Mouse (Mus musculus) myocyte (in vitro differentiated cells): ENCODE data around the gene Myrf.

Experiments
- E2F4 ChIP-seq: IDR thresholded peaks from one replicate; pipeline ENCODE4 v1.6.1; 2011; ENCODE audit warnings: mild to moderate bottlenecking, control low read depth, moderate library complexity; ENCODE audit not compliant: insufficient read depth
- POLR2A ChIP-seq: IDR thresholded peaks from one replicate; pipeline ENCODE4 v1.6.1; 2011; ENCODE audit warnings: low read depth, mild to moderate bottlenecking, control low read depth, moderate library complexity; ENCODE audit not compliant: insufficient read length
- POLR2AphosphoS2 ChIP-seq: IDR thresholded peaks from one replicate; pipeline ENCODE4 v1.6.1; 2011; ENCODE audit warnings: low read depth, control low read depth; ENCODE audit not compliant: insufficient read length
- TCF12 ChIP-seq: IDR thresholded peaks from one replicate; pipeline ENCODE4 v1.6.1; 2011; ENCODE audit warnings: mild to moderate bottlenecking, control low read depth; ENCODE audit not compliant: poor library complexity, insufficient read depth, severe bottlenecking
- TCF3 ChIP-seq: IDR thresholded peaks from one replicate; pipeline ENCODE4 v1.6.1; 2011; ENCODE audit warnings: low read depth, control low read depth; ENCODE audit not compliant: insufficient read length

GRCm38 (mm10) chr19:10280771-10281540 is 40.4 kb upstream of the Myrf start:
- no peak for TF ChIP-seq POLR2A
- TF ChIP-seq E2F4, result no peak
- TF ChIP-seq TCF12, result no peak
- TF ChIP-seq POLR2AphosphoS2, result no peak
- TF ChIP-seq TCF3, result no peak
